Mouse (Mus musculus) stomach, postnatal 0 days (tissue): ENCODE data around the gene Tln2. TPM values are rescaled to one million over a fixed set of nuclear protein-coding genes. Genes with fewer than 3 reads are reported as not detected.

ENCODE experiments used
- ATAC-seq: fragments of 200-750 bp; cut with Nextera tagmentation; 2 replicates; pipeline ENCODE4 v1.8.0; 2017; ENCODE audit not compliant: low FRiP score, low TSS enrichment
- DNase-seq: peaks from one replicate; pipeline ENCODE4 v3.0.0-alpha.2; 2016; ENCODE audit warnings: low spot score
- H3K27ac ChIP-seq: fragments of 300-500 bp; sonication (generic); replicated peaks from 2 replicates; pipeline ENCODE4 v1.5.1; 2014; ENCODE audit warnings: mild to moderate bottlenecking, control low read depth
- H3K27me3 ChIP-seq: fragments of 300-500 bp; sonication (generic); 2 replicates; pipeline ENCODE4 v1.6.1; 2014; ENCODE audit warnings: low read length; ENCODE audit not compliant: control insufficient read depth, insufficient read depth
- H3K36me3 ChIP-seq: fragments of 300-500 bp; sonication (generic); 2 replicates; pipeline ENCODE4 v1.6.1; 2014; ENCODE audit warnings: low read length, mixed read lengths; ENCODE audit not compliant: control insufficient read depth, insufficient read depth
- H3K4me1 ChIP-seq: fragments of 300-500 bp; sonication (generic); replicated peaks from 2 replicates; pipeline ENCODE4 v1.6.1; 2014; ENCODE audit warnings: antibody characterized with exemption; ENCODE audit not compliant: control insufficient read depth, insufficient read depth
- H3K4me2 ChIP-seq: fragments of 300-500 bp; sonication (generic); replicated peaks from 2 replicates; pipeline ENCODE4 v1.6.1; 2014; ENCODE audit warnings: low read depth, mild to moderate bottlenecking, control low read depth, moderate library complexity
- H3K4me3 ChIP-seq: fragments of 300-500 bp; sonication (generic); 2 replicates; pipeline ENCODE4 v1.5.1; 2014; ENCODE audit warnings: low read depth, low read length, control low read depth
- H3K9ac ChIP-seq: fragments of 300-500 bp; sonication (generic); 2 replicates; pipeline ENCODE4 v1.6.1; 2014; ENCODE audit warnings: mild to moderate bottlenecking, low read length, control low read depth, mixed read lengths
- H3K9me3 ChIP-seq: fragments of 300-500 bp; sonication (generic); 2 replicates; pipeline ENCODE4 v1.6.1; 2016; ENCODE audit warnings: low read length; ENCODE audit not compliant: control insufficient read depth
- CTCF ChIP-seq: IDR thresholded peaks from 2 replicates; pipeline ENCODE4 v1.5.1; 2016; ENCODE audit warnings: antibody characterized with exemption, low read depth, mild to moderate bottlenecking, moderate library complexity
- EP300 ChIP-seq: optimal IDR thresholded peaks from 2 replicates; pipeline ENCODE3; 2016; ENCODE audit warnings: antibody characterized with exemption
- WGBS: fragments of 180-500 bp; shearing (Covaris S2); extraction: QIAGEN DNeasy Blood & Tissue Kit; methylation state at CpG from one replicate; pipeline ENCODE4 v1.1.7; 2014; 5-methylcytosine and 5-hydroxymethylcytosine counted together
- microRNA counts: library from miRNA; unstranded; fragments of <30 nt; microRNA quantifications from one replicate; lab custom pipeline; 2015
- microRNA-seq: library from miRNA; unstranded; fragments of <30 nt; microRNA quantifications from one replicate; pipeline ENCODE4, GENCODE M21; 2016
- polyA plus RNA-seq: library from polyadenylated mRNA; unstranded; fragments of >200 nt; fragmentation: Nextera tagmentation; extraction: Ambion mirVana; gene quantifications from 2 replicates; pipeline ENCODE4 v1.2.1, GENCODE M21; 2015

Gene Tln2
- polyA plus RNA-seq, 1 experiment from 2014 or later: 17.5 TPM

DNA sequence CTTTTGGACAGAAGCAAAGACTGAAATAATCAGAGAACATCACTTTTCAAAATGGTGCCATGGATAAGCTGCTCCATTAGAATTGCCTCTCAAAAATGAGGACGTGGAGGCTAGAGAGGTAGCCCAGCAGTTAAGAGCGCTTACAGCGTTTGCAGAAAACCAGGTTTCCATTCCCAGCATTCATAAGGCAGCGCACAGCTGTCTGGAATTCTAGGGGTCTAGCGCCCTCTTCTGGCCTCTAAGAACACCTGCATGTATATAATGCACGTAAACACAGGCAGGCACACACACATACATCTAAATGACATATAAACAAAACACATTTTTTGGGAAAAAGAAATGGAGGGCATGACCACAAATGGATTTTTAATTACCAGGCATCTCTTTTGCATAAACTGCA, 385.7 kb downstream of the Tln2 start:
- WGBS: 87% methylated on average over 6 of the region's 6 CpGs
- no peaks in the 10 kb centered on the region for H3K36me3 ChIP-seq
- H3K4me3 ChIP-seq: no peak overlapping the region
- H3K4me1 ChIP-seq: no peaks in the 10 kb centered on the region
- H3K27ac ChIP-seq: no peak overlapping the region
- no peak for TF ChIP-seq EP300
- TF ChIP-seq CTCF: peak; percentile 43
- no peaks in the 10 kb centered on the region for H3K27me3 ChIP-seq
- H3K4me2 ChIP-seq: no peak overlapping the region
- H3K9ac ChIP-seq: no peak overlapping the region
- no peak for DNase-seq
- ATAC-seq: no peak
- no peaks in the 10 kb centered on the region for H3K9me3 ChIP-seq

DNA sequence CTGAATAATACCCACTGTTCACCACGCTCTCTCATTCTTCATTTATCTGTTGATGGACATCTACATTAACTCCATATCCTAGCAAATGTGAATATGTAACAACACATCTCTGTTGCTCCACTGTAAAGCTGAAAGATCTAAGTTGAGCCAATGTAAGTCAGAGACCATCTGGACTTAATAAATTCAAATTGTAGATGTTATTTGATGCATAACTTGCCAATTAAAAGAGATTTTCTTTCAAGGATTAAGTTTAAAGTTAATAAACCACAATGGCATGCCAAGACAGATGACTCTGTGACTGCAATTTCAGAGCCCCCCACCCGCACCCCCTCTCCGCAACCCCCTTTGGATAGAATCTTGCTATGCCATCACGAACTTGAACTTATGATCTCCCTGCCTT, 386.3 kb downstream of the Tln2 start:
- no peak overlapping the region for H3K4me2 ChIP-seq
- no peak for ATAC-seq
- WGBS: 95% methylated on average over 4 of the region's 4 CpGs
- H3K36me3 ChIP-seq: no peaks in the 10 kb centered on the region
- H3K27ac ChIP-seq: no peak overlapping the region
- DNase-seq: no peak
- no peak overlapping the region for H3K9ac ChIP-seq
- H3K4me1 ChIP-seq: no peaks in the 10 kb centered on the region
- H3K9me3 ChIP-seq: no peaks in the 10 kb centered on the region
- H3K4me3 ChIP-seq: no peak overlapping the region
- TF ChIP-seq CTCF: no peak
- TF ChIP-seq EP300: no peak
- no peaks in the 10 kb centered on the region for H3K27me3 ChIP-seq

DNA sequence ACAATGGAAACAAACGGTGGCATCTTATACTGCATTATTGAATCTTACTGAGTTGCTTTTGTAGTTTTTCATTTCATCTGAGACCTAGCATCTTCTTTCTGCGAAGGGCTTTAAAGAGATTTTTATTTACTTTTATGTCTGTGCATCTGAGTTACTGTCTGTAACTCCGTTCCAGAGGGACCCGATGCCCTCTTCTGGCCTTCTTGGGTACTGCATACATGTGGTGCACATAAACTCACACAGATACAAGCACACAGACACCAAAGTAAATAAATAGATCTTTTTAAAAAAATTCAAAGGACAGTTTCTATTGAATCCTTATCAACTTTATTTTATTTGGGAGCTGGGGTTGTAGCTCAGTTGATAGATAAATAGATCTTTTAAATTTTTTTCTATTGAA, 388.1 kb downstream of the Tln2 start:
- H3K9me3 ChIP-seq: no peaks in the 10 kb centered on the region
- H3K4me2 ChIP-seq: no peak overlapping the region
- no peaks in the 10 kb centered on the region for H3K27me3 ChIP-seq
- no peak for DNase-seq
- no peak overlapping the region for H3K9ac ChIP-seq
- TF ChIP-seq EP300: no peak
- peak; percentile 51 for TF ChIP-seq CTCF
- no peaks in the 10 kb centered on the region for H3K36me3 ChIP-seq
- no peak for ATAC-seq
- 91% methylated on average over 4 of the region's 4 CpGs for WGBS
- no peak overlapping the region for H3K27ac ChIP-seq
- no peaks in the 10 kb centered on the region for H3K4me1 ChIP-seq
- no peak overlapping the region for H3K4me3 ChIP-seq

DNA sequence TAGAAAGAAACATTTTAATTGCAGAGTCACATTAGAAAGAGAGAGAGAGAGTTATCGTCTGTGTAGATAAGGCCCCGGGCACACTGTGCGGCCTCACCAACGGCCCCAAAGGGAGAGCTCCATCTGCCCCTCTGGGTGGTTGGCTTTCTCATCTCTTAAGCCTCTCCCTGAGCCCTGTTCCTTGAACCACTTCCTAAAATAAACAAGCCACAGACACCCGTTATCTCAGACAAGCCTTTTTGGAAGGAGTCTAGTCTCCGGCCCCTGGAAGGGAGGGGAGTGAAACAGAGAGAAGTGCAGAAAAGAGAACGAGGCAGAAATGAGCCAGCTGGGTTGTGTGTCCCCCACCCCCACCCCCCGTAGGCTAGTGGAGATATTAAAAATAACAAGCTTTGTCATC, 388.7 kb downstream of the Tln2 start:
- Histone ChIP-seq H3K27ac (no peak overlapping the region), H3K4me3 (no peak overlapping the region), H3K9me3 (no peaks in the 10 kb centered on the region), H3K9ac (no peak overlapping the region), H3K27me3 (no peaks in the 10 kb centered on the region), H3K4me1 (no peaks in the 10 kb centered on the region), H3K4me2 (no peak overlapping the region), H3K36me3 (no peaks in the 10 kb centered on the region)
- TF ChIP-seq CTCF: no peak
- TF ChIP-seq EP300: no peak
- WGBS: 32% methylated on average over 8 of the region's 8 CpGs
- DNase-seq: no peak
- ATAC-seq: no peak; the same call in 1 of the 2 replicates

DNA sequence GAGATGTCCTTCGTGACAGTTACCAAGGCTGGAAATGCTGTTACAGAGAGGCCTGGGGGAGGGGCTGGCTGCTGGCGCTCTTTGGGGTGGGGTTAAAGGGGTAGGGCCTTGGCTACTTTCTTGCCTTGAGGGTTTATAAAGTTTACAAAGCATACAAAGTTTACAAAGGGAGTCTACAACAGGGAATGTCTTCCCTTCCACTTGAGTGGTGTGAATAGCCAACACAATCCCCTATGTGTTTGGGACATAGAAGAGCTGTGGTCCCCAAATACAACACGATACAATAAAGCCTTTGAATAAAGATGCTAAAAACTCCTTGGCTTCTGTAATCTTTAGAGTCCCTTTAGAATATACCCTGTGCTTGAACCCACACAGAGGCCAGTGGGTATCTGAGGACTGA, 389.5 kb downstream of the Tln2 start:
- H3K27me3 ChIP-seq: no peaks in the 10 kb centered on the region
- no peak for TF ChIP-seq CTCF
- TF ChIP-seq EP300: no peak
- H3K4me3 ChIP-seq: no peak overlapping the region
- no peak overlapping the region for H3K9ac ChIP-seq
- H3K4me1 ChIP-seq: no peaks in the 10 kb centered on the region
- no peaks in the 10 kb centered on the region for H3K9me3 ChIP-seq
- 59% methylated on average over 3 of the region's 3 CpGs for WGBS
- no peak for DNase-seq
- no peaks in the 10 kb centered on the region for H3K36me3 ChIP-seq
- no peak overlapping the region for H3K4me2 ChIP-seq
- no peak overlapping the region for H3K27ac ChIP-seq
- no peak for ATAC-seq

MicroRNAs within 50 kb of the gene (microRNA counts, 519-probe panel; counts per million panel counts)
- 1,851 counts per million, percentile 3 among the panel's probes with 10 or more counts for microRNA mmu-miR-190 (lab: Ali Mortazavi, UCI)

Small RNAs within 50 kb of the gene (microRNA-seq; reads per million reads assigned to microRNA genes)
- 127 reads per million, percentile 47 among the genes with 10 or more reads in this experiment for gene Mir190a

Other genes starting within 250 kb of the Tln2 start
- gene C2cd4b, start 199.7 kb upstream of the Tln2 start, polyA plus RNA-seq: 2.9 and 3.8 TPM in 2 replicates